Mouse (Mus musculus) CH12.LX (cell line): Measurements from ENCODE around the gene Tha1. TPM values are rescaled to one million over a fixed set of nuclear protein-coding genes. Genes with fewer than 3 reads are reported as not detected.

Experiments used
- DNase-seq: peaks from one replicate; pipeline ENCODE4 v3.0.0-alpha.2; 2013; ENCODE audit errors: extremely low read depth
- H3K27ac ChIP-seq: 2 replicates; pipeline ENCODE4 v1.5.1; 2012; ENCODE audit warnings: low read depth, mild to moderate bottlenecking, control low read depth, moderate library complexity; ENCODE audit not compliant: insufficient read depth
- H3K27me3 ChIP-seq: replicated peaks from 2 replicates; pipeline ENCODE3; 2012; ENCODE audit warnings: inconsistent platforms
- H3K36me3 ChIP-seq, 2 experiments: replicated peaks in 1 of 2; 2 replicates each; pipeline versions ENCODE3 to v1.6.1; 2012; ENCODE audit warnings: inconsistent platforms in 1 of 2, low read length in 1 of 2, mild to moderate bottlenecking in 1 of 2, mixed read lengths in 1 of 2, moderate library complexity in 1 of 2; ENCODE audit not compliant: control insufficient read depth in 1 of 2, insufficient read depth in 1 of 2
- H3K4me1 ChIP-seq, 2 experiments: 2 replicates each; pipeline ENCODE4 v1.6.1; 2012; ENCODE audit warnings: inconsistent platforms in 1 of 2, moderate library complexity in 1 of 2; ENCODE audit not compliant: insufficient read depth in 2 of 2, control insufficient read depth in 1 of 2
- H3K4me2 ChIP-seq: 2 replicates; pipeline ENCODE4 v1.6.1; 2012; ENCODE audit warnings: low read depth, mild to moderate bottlenecking, control low read depth; ENCODE audit not compliant: poor library complexity, insufficient read depth, severe bottlenecking
- H3K4me3 ChIP-seq, 3 experiments: fragments of 150-350 bp in 1 of 3; sonication (generic) in 1 of 3; replicated peaks in 1 of 3; 2 replicates each; pipeline versions ENCODE3 to v1.5.1; 2011 to 2012; ENCODE audit warnings: low read depth in 2 of 3, low read length in 2 of 3, mild to moderate bottlenecking in 2 of 3, moderate library complexity in 2 of 3, control low read depth in 1 of 3, improper control_type of control experiment in 1 of 3, inconsistent platforms in 1 of 3, mixed read lengths in 1 of 3; ENCODE audit not compliant: poor library complexity in 1 of 3
- H3K79me2 ChIP-seq: replicated peaks from 2 replicates; pipeline ENCODE4 v1.6.1; 2012; ENCODE audit warnings: mild to moderate bottlenecking, moderate library complexity; ENCODE audit not compliant: control insufficient read depth, poor library complexity, insufficient read depth, severe bottlenecking; ENCODE audit errors: extremely low read depth
- H3K9ac ChIP-seq: 2 replicates; pipeline ENCODE4 v1.6.1; 2012; ENCODE audit warnings: low read depth, mild to moderate bottlenecking, control low read depth, moderate library complexity; ENCODE audit not compliant: insufficient read depth
- H3K9me3 ChIP-seq: replicated peaks from 2 replicates; pipeline ENCODE3; 2012; ENCODE audit warnings: low read length, inconsistent platforms, mixed read lengths
- BHLHE40 ChIP-seq: IDR thresholded peaks from 2 replicates; pipeline ENCODE4 v1.6.1; 2011; ENCODE audit warnings: mild to moderate bottlenecking, low read depth, low read length, improper control_type of control experiment
- CHD1 ChIP-seq: IDR thresholded peaks from 2 replicates; pipeline ENCODE4 v1.6.1; 2012; ENCODE audit warnings: low read depth, low read length, improper control_type of control experiment, inconsistent platforms
- E2F4 ChIP-seq: IDR thresholded peaks from 2 replicates; pipeline ENCODE4 v1.6.1; 2011; ENCODE audit warnings: low read depth, low read length, improper control_type of control experiment; ENCODE audit not compliant: insufficient replicate concordance
- EP300 ChIP-seq: IDR thresholded peaks from 2 replicates; pipeline ENCODE4 v1.6.1; 2011; ENCODE audit warnings: low read length, improper control_type of control experiment
- ETS1 ChIP-seq: conservative IDR thresholded peaks from 2 replicates; pipeline ENCODE4 v1.6.1; 2012; ENCODE audit warnings: low read depth, mild to moderate bottlenecking, inconsistent platforms, low read length, improper control_type of control experiment, moderate library complexity
- JUND ChIP-seq: conservative IDR thresholded peaks from 2 replicates; pipeline ENCODE4 v1.6.1; 2011; ENCODE audit warnings: low read depth, low read length, improper control_type of control experiment
- MAFK ChIP-seq: IDR thresholded peaks from 2 replicates; pipeline ENCODE4 v1.6.1; 2011; ENCODE audit warnings: low read length, improper control_type of control experiment; ENCODE audit not compliant: insufficient replicate concordance
- MAX ChIP-seq: IDR thresholded peaks from 2 replicates; pipeline ENCODE4 v1.6.1; 2011; ENCODE audit warnings: low read length, improper control_type of control experiment
- MAZ ChIP-seq: IDR thresholded peaks from 2 replicates; pipeline ENCODE4 v1.6.1; 2012; ENCODE audit warnings: low read depth, mild to moderate bottlenecking, inconsistent platforms, low read length, improper control_type of control experiment, moderate library complexity
- MXI1 ChIP-seq: IDR thresholded peaks from 2 replicates; pipeline ENCODE4 v1.6.1; 2011; ENCODE audit warnings: mild to moderate bottlenecking, low read depth, low read length, improper control_type of control experiment
- MYC ChIP-seq: IDR thresholded peaks from 2 replicates; pipeline ENCODE4 v1.6.1; 2011; ENCODE audit warnings: low read depth, mild to moderate bottlenecking, improper control_type of control experiment, low read length
- POLR2A ChIP-seq: IDR thresholded peaks from 2 replicates; pipeline ENCODE4 v1.6.1; 2011; ENCODE audit warnings: low read depth, mild to moderate bottlenecking, improper control_type of control experiment, low read length
- POLR2AphosphoS2 ChIP-seq: IDR thresholded peaks from 2 replicates; pipeline ENCODE4 v1.6.1; 2011; ENCODE audit warnings: low read depth, low read length, improper control_type of control experiment
- RAD21 ChIP-seq: IDR thresholded peaks from 2 replicates; pipeline ENCODE4 v1.6.1; 2011; ENCODE audit warnings: low read depth, mild to moderate bottlenecking, low read length, improper control_type of control experiment, moderate library complexity
- SMC3 ChIP-seq: IDR thresholded peaks from 2 replicates; pipeline ENCODE4 v1.6.1; 2011; ENCODE audit warnings: low read depth, low read length, improper control_type of control experiment
- TCF12 ChIP-seq: IDR thresholded peaks from 2 replicates; pipeline ENCODE4 v1.6.1; 2014; ENCODE audit warnings: low read depth, mild to moderate bottlenecking, inconsistent platforms, low read length, improper control_type of control experiment
- UBTF ChIP-seq: IDR thresholded peaks from 2 replicates; pipeline ENCODE4 v1.6.1; 2012; ENCODE audit warnings: low read depth, mild to moderate bottlenecking, inconsistent platforms, low read length, improper control_type of control experiment, moderate library complexity
- USF2 ChIP-seq: conservative IDR thresholded peaks from 2 replicates; pipeline ENCODE4 v1.6.1; 2011; ENCODE audit warnings: low read depth, low read length, improper control_type of control experiment
- ZC3H11A ChIP-seq: IDR thresholded peaks from 2 replicates; pipeline ENCODE4 v1.6.1; 2012; ENCODE audit warnings: low read depth, mild to moderate bottlenecking, inconsistent platforms, low read length, improper control_type of control experiment
- ZKSCAN1 ChIP-seq: IDR thresholded peaks from 2 replicates; pipeline ENCODE4 v1.6.1; 2012; ENCODE audit warnings: low read depth, inconsistent platforms, low read length, improper control_type of control experiment, borderline replicate concordance
- ZNF384 ChIP-seq: IDR thresholded peaks from 2 replicates; pipeline ENCODE4 v1.6.1; 2012; ENCODE audit warnings: low read depth, low read length, improper control_type of control experiment, inconsistent platforms
- dilution Hi-C: fragments of 300-500 bp; cut with MboI; formaldehyde crosslinking; loops from 2 replicates; pipeline ENCODE4 v1.14.3; 2020; ENCODE audit warnings: low sequenced_read_pairs; ENCODE audit not compliant: extremely low pct_unique_long_range_greater_than_20kb, extremely low pct_ligation_motif_present
- in situ Hi-C: fragments of 300-500 bp; cut with MboI; formaldehyde crosslinking; loops from 3 replicates; pipeline ENCODE4 v1.14.3; 2019; ENCODE audit warnings: low sequenced_read_pairs, low pct_ligation_motif_present, low pct_unique_long_range_greater_than_20kb, mixed read lengths
- polyA plus RNA-seq: library from polyadenylated mRNA; unstranded; fragments of >175 nt; gene quantifications from 2 replicates; pipeline ENCODE4 v1.2.1, GENCODE M21; 2012; ENCODE audit warnings: low read depth; ENCODE audit not compliant: insufficient read length
- total RNA-seq, 2 experiments: library from RNA; depleted of rRNA; stranded (reverse); fragments of 300-350 nt in 1 of 2; fragments of >200 nt in 1 of 2; gene quantifications; 2 replicates each; pipeline ENCODE4 v1.2.3; 2012 to 2014

Tha1 gene
- total and polyA plus RNA-seq, 3 experiments, result not detected

- TF ChIP-seq EP300 (no peak), MAZ (no peak), MAX (no peak), POLR2AphosphoS2 (no peak), USF2 (no peak), MAFK (no peak)
- H3K4me2 ChIP-seq, result no peak overlapping the region
- H3K27me3 ChIP-seq, result no peaks in the 10 kb centered on the region
- in situ Hi-C loops (loop anchor here (5.0 to 10.0 kb wide), 3 partner anchors 37 to 355 kb away; no protein-coding TSS in a partner anchor), dilution Hi-C loops (no loop called here)
- H3K4me1 ChIP-seq, result peaks cover 11 to 39% of the 10 kb centered on the region in 2 experiments
- peak overlapping the region; percentile 57; the same call in 1 of the 2 replicates for H3K9ac ChIP-seq
- no peak overlapping the region for H3K4me3 ChIP-seq
- no peaks in the 10 kb centered on the region for H3K9me3 ChIP-seq
- H3K36me3 ChIP-seq, result peaks cover 0 to 11% of the 10 kb centered on the region in 2 experiments
- peaks cover 28% of the 10 kb centered on the region for H3K79me2 ChIP-seq
- DNase-seq, result no peak
- H3K27ac ChIP-seq, result no peak overlapping the region
Measured at GRCm38 (mm10) chr11:117829671-117830215, 43.5 kb downstream of the Tha1 start.

- H3K9me3 ChIP-seq, result no peaks in the 10 kb centered on the region
- peaks cover 0 to 12% of the 10 kb centered on the region in 2 experiments for H3K36me3 ChIP-seq
- peaks cover 33% of the 10 kb centered on the region for H3K79me2 ChIP-seq
- peak overlapping the region; percentile 57 for H3K9ac ChIP-seq
- H3K4me1 ChIP-seq, result peaks cover 11 to 43% of the 10 kb centered on the region in 2 experiments
- DNase-seq, result peak; percentile 38
- peak overlapping the region; percentile 29 to 77 (median 65) for H3K4me3 ChIP-seq
- peak overlapping the region; percentile 89 for H3K27ac ChIP-seq
- dilution Hi-C loops, result no loop called here
- H3K27me3 ChIP-seq, result no peaks in the 10 kb centered on the region
- peak overlapping the region; percentile 89 for H3K4me2 ChIP-seq
- TF ChIP-seq MAX (0 out of 2 replicates have a peak, but pooled peaks have one; percentile 27), SMC3 (no peak)
- in situ Hi-C loops, result loop anchor here (5.0 to 10.0 kb wide), 3 partner anchors 37 to 354 kb away; no protein-coding TSS in a partner anchor
Measured at GRCm38 (mm10) chr11:117828888-117829604, 44.2 kb downstream of the Tha1 start.

GRCm38 (mm10) chr11:117828149-117828887, 45.0 kb downstream of the Tha1 start:
- peaks cover 11 to 51% of the 10 kb centered on the region in 2 experiments for H3K4me1 ChIP-seq
- peaks cover 4 to 18% of the 10 kb centered on the region in 2 experiments for H3K36me3 ChIP-seq
- peak overlapping the region; percentile 94 for H3K27ac ChIP-seq
- H3K4me3 ChIP-seq, result peak overlapping the region; percentile 64 to 77 (median 65)
- H3K4me2 ChIP-seq, result peak overlapping the region; percentile 89
- H3K27me3 ChIP-seq, result no peaks in the 10 kb centered on the region
- dilution Hi-C loops, result no loop called here
- DNase-seq, result peak; percentile 95
- in situ Hi-C loops, result loop anchor here (5.0 to 10.0 kb wide), 3 partner anchors 36 to 354 kb away; no protein-coding TSS in a partner anchor
- H3K9me3 ChIP-seq, result no peaks in the 10 kb centered on the region
- H3K79me2 ChIP-seq, result peaks cover 39% of the 10 kb centered on the region
- peak overlapping the region; percentile 85 for H3K9ac ChIP-seq
- TF ChIP-seq E2F4 (no peak), CHD1 (peak; percentile 89), MXI1 (peak; percentile 55), MYC (peak; percentile 63), ETS1 (peak; percentile 88), POLR2A (peak; percentile 80), BHLHE40 (peak; percentile 81), ZC3H11A (no peak), ZKSCAN1 (no peak), JUND (peak; percentile 66; the same call in 1 of the 2 replicates), TCF12 (peak; percentile 79), UBTF (0 out of 2 replicates have a peak, but pooled peaks have one; percentile 46), POLR2AphosphoS2 (0 out of 2 replicates have a peak, but pooled peaks have one; percentile 18), ZNF384 (peak; percentile 94), RAD21 (no peak), EP300 (peak; percentile 91)
